7 mouse cellular contexts compared by ENCODE assay signal in the genomic region with DNA sequence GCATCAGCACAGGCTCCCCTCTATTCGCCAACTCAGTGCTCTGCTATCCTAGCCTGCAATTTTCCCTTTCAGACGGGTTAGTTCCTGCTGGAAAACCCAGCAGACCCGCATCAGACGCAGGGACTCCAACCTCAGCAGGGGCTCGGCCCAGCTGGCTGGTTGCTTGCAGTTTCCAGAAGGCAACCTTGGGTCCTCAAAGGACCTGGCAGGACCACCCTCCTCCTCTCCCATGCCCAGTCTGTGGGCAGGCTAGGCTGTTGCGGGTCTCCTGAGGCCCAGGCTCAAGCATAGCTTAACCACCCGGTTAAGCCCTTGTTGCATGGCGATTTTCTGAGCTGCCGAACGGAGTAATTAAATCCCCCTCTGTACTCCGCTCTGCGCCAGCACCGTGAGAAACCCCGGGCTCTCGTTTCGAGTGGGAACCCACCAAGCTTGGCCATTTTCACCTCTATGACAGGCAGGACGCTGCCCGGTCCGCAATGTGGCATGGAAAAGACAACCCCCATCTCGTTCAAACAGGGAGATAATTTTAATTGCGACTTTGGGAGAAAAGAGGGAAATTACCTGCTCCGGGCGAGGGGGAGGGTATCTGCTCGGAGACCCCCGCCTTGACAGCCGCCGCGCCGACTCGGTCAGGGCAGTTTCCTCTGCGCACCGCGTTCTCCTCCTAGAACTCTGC. TPM values are rescaled to one million over a fixed set of nuclear protein-coding genes. Genes with fewer than 3 reads are reported as not detected.
DNase-seq lines count a peak whose midpoint lies in the region; ATAC-seq and TF ChIP-seq lines count a peak whose summit lies in the region.

No protein-coding gene starts in this region.

- H3K27ac ChIP-seq in heart, embryonic 15.5 days: peak overlapping the region; percentile 54
- H3K27ac ChIP-seq in liver, postnatal 0 days (ENCODE audit: low read depth): no peak overlapping the region

- no peaks in the 10 kb centered on the region for H3K27me3 ChIP-seq in C2C12 (ENCODE audit: control insufficient read depth, insufficient read depth, insufficient read length)
- peaks cover 99% of the 10 kb centered on the region for H3K27me3 ChIP-seq in heart, embryonic 15.5 days
- H3K27me3 ChIP-seq in liver, postnatal 0 days (ENCODE audit: insufficient read depth, low read length): peaks cover 98% of the 10 kb centered on the region

- H3K4me2 ChIP-seq in heart, embryonic 15.5 days: peak overlapping the region; percentile 83
- peak overlapping the region; percentile 69; the same call in 1 of the 2 replicates for H3K4me2 ChIP-seq in liver, postnatal 0 days (ENCODE audit: low read depth, low read length)

- TF ChIP-seq EP300 in liver, postnatal 0 days (IDR thresholded peaks at IDR 0.05; ENCODE audit: low read depth): no peak

- peaks cover 47% of the 10 kb centered on the region for H3K4me1 ChIP-seq in heart, embryonic 15.5 days (replicated peaks)
- H3K4me1 ChIP-seq in liver, postnatal 0 days (ENCODE audit: insufficient read depth): peaks cover 29% of the 10 kb centered on the region

- H3K9ac ChIP-seq in heart, embryonic 15.5 days: peak overlapping the region; percentile 54
- H3K9ac ChIP-seq in liver, postnatal 0 days (replicated peaks): no peak overlapping the region

- 10% methylated on average over 33 of the region's 33 CpGs for WGBS in heart, embryonic 15.5 days
- WGBS in liver, postnatal 0 days (ENCODE audit: insufficient replicate concordance): 14% methylated on average over 33 of the region's 33 CpGs

- DNase-seq in ES-CJ7 (ENCODE audit: low read depth, low spot score): peak; percentile 61
- no peak for DNase-seq in liver, postnatal 0 days
- no peak for DNase-seq in left cerebral cortex, postnatal 10 days (ENCODE audit: extremely low spot score in 1 of 2, low spot score in 2 of 2)
- DNase-seq in right cerebral cortex, postnatal 25 days: no peak

- H3K36me3 ChIP-seq in C2C12 (ENCODE audit: control insufficient read depth, insufficient read depth): peaks cover 9% of the 10 kb centered on the region
- no peaks in the 10 kb centered on the region for H3K36me3 ChIP-seq in heart, embryonic 15.5 days
- no peaks in the 10 kb centered on the region for H3K36me3 ChIP-seq in liver, postnatal 0 days (replicated peaks; ENCODE audit: insufficient read depth, low read length)

- H3K79me3 ChIP-seq in C2C12 (ENCODE audit: low read depth): peaks cover 15% of the 10 kb centered on the region

- intact Hi-C loops in left cerebral cortex, postnatal 10 days (cut with DNase I): loop anchor here (10.0 kb wide), 1 partner anchor 239 kb away; no protein-coding TSS in a partner anchor

- no peak for TF ChIP-seq CTCF in C2C12 (IDR thresholded peaks at IDR 0.05; ENCODE audit: control insufficient read depth, insufficient read depth, insufficient read length)
- TF ChIP-seq CTCF in liver, postnatal 0 days (IDR thresholded peaks at IDR 0.05; ENCODE audit: low read depth): no peak

- ATAC-seq in heart, embryonic 15.5 days (replicated peaks; ENCODE audit: insufficient number of reproducible peaks, insufficient read depth, low FRiP score, low read depth): no peak
- no peak for ATAC-seq in liver, postnatal 0 days
- no peak for ATAC-seq in frontal cortex, adult (ENCODE audit: low TSS enrichment)

- H3K9me3 ChIP-seq in heart, embryonic 15.5 days (replicated peaks): no peaks in the 10 kb centered on the region
- H3K9me3 ChIP-seq in liver, postnatal 0 days (ENCODE audit: low read length): no peaks in the 10 kb centered on the region

- peaks cover 27% of the 10 kb centered on the region for H3K79me2 ChIP-seq in C2C12 (ENCODE audit: control insufficient read depth, insufficient read depth)

- peak overlapping the region; percentile 21 for H3K4me3 ChIP-seq in C2C12 (ENCODE audit: insufficient read depth, poor library complexity, severe bottlenecking)
- H3K4me3 ChIP-seq in heart, embryonic 15.5 days: peak overlapping the region; percentile 60
- H3K4me3 ChIP-seq in liver, postnatal 0 days (ENCODE audit: low read depth, low read length): peak overlapping the region; percentile 45; the same call in 1 of the 2 replicates

- H3ac ChIP-seq in C2C12 (ENCODE audit: control insufficient read depth, insufficient read length, low read depth): peak overlapping the region; percentile 50

TF ChIP-seq in C2C12, 6 proteins besides CTCF, POLR2A, EP300 and RAD21:
- no peak for TF ChIP-seq MYOG (IDR thresholded peaks at IDR 0.05; ENCODE audit: control insufficient read depth, extremely low read depth, insufficient read length)
- no peak for TF ChIP-seq CEBPB (IDR thresholded peaks at IDR 0.05; ENCODE audit: low read depth)
- TF ChIP-seq MAX (IDR thresholded peaks at IDR 0.05): no peak
- no peak for TF ChIP-seq FOSL1 (IDR thresholded peaks at IDR 0.05; ENCODE audit: insufficient read depth, low read length, poor library complexity, severe bottlenecking)
- TF ChIP-seq MYOD1 (IDR thresholded peaks at IDR 0.05; ENCODE audit: control insufficient read depth, insufficient read length, low read depth): no peak
- TF ChIP-seq USF1 (IDR thresholded peaks at IDR 0.05; ENCODE audit: low read depth): no peak

RNA-seq across cellular contexts. Expression of a gene that starts 2.5 kb away (rescaled TPM):
- 45.8 TPM for polyA plus RNA-seq in C2C12 (2012; fragmentation: generic; extraction: Trizol)
- 14.0 and 20.4 TPM in 2 replicates for polyA plus RNA-seq in heart, embryonic 15.5 days (2015; fragmentation: Nextera tagmentation; extraction: Ambion mirVana)
- 4.1 and 4.4 TPM in 2 replicates for polyA plus RNA-seq in liver, postnatal 0 days (2015; fragmentation: Nextera tagmentation; extraction: Ambion mirVana)
- 1 to 10 TPM; 3.2 to 6.4 TPM for total RNA-seq in left cerebral cortex, postnatal 10 days (2021)

RNA-seq across cellular contexts. Expression of a gene that starts 25.9 kb away (rescaled TPM):
- not detected for polyA plus RNA-seq in C2C12 (2012; fragmentation: generic; extraction: Trizol)
- not detected in 2 replicates for polyA plus RNA-seq in heart, embryonic 15.5 days (2015; fragmentation: Nextera tagmentation; extraction: Ambion mirVana)
- polyA plus RNA-seq in liver, postnatal 0 days (2015; fragmentation: Nextera tagmentation; extraction: Ambion mirVana): not detected in 2 replicates
- not detected for total RNA-seq in left cerebral cortex, postnatal 10 days (2021)
